Mouse (Mus musculus) heart, embryonic 16.5 days (tissue): ENCODE results near the gene Gm10330. TPM values are rescaled to one million over a fixed set of nuclear protein-coding genes. Genes with fewer than 3 reads are reported as not detected.
"Not testable (repeated sequence)": the region's sequence is repeated elsewhere in the genome, so short reads cannot be mapped to it uniquely, and the experiment has no call there.

Experiments
- ATAC-seq: fragments of 200-750 bp; cut with Nextera tagmentation; replicated peaks from 2 replicates; pipeline ENCODE4 v1.8.0; 2017; ENCODE audit warnings: moderate number of reproducible peaks; ENCODE audit not compliant: insufficient read depth, low FRiP score; ENCODE audit errors: extremely low read depth
- H3K27ac ChIP-seq: fragments of 300-500 bp; sonication (generic); 2 replicates; pipeline ENCODE4 v1.5.1; 2014; ENCODE audit warnings: mild to moderate bottlenecking, low read length, control low read depth, moderate library complexity
- H3K27me3 ChIP-seq: fragments of 300-500 bp; sonication (generic); 2 replicates; pipeline ENCODE4 v1.6.1; 2014; ENCODE audit warnings: low read length, mixed read lengths; ENCODE audit not compliant: control insufficient read depth, insufficient read depth
- H3K36me3 ChIP-seq: fragments of 300-500 bp; sonication (generic); 2 replicates; pipeline ENCODE4 v1.6.1; 2014; ENCODE audit not compliant: control insufficient read depth, insufficient read depth
- H3K4me1 ChIP-seq: fragments of 300-500 bp; sonication (generic); 2 replicates; pipeline ENCODE4 v1.6.1; 2014; ENCODE audit warnings: low read length, mixed read lengths; ENCODE audit not compliant: control insufficient read depth, insufficient read depth
- H3K4me2 ChIP-seq: fragments of 300-500 bp; sonication (generic); 2 replicates; pipeline ENCODE4 v1.6.1; 2014; ENCODE audit warnings: low read depth, mild to moderate bottlenecking, control low read depth, low read length
- H3K4me3 ChIP-seq: fragments of 300-500 bp; sonication (generic); 2 replicates; pipeline ENCODE4 v1.5.1; 2014; ENCODE audit warnings: mild to moderate bottlenecking, control low read depth, low read length
- H3K9ac ChIP-seq: fragments of 300-500 bp; sonication (generic); 2 replicates; pipeline ENCODE4 v1.6.1; 2014; ENCODE audit warnings: low read length, control low read depth
- H3K9me3 ChIP-seq: fragments of 300-500 bp; sonication (generic); replicated peaks from 2 replicates; pipeline ENCODE4 v1.6.1; 2016; ENCODE audit warnings: low read length; ENCODE audit not compliant: control insufficient read depth
- WGBS: fragments of 180-500 bp; shearing (Covaris S2); extraction: QIAGEN DNeasy Blood & Tissue Kit; methylation state at CpG from one replicate; pipeline ENCODE4 v1.1.7; 2014; 5-methylcytosine and 5-hydroxymethylcytosine counted together
- polyA plus RNA-seq: library from polyadenylated mRNA; unstranded; fragments of >200 nt; fragmentation: Nextera tagmentation; extraction: Ambion mirVana; gene quantifications from 2 replicates; pipeline ENCODE4 v1.2.1, GENCODE M21; 2015

Gene Gm10330
- 0.17 and 0.24 TPM in 2 replicates for polyA plus RNA-seq

DNA sequence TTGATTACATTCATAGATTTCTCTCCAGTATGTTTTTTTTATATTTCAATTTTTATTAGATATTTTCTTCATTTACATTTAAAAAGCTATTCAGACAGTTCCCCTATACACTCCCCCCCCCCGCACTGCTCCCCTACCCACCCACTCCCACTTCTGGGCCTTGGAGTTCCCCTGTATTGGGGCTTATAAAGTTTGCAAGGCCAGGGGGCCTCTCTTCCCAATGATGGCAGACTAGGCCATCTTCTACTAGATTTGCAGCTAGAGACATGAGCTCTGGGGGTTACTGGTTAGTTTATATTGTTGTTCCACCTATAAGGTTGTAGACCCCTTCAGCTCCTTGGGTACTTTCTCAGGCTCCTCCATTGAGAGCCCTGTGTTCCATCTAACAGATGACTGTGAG lies at the start of gene Gm10330:
Gene Gm10330, minus strand, starts transcription at position 101 of the 400 bp plus-strand sequence.
- H3K9me3 ChIP-seq, H3K36me3 ChIP-seq, H3K4me2 ChIP-seq, ATAC-seq, H3K4me3 ChIP-seq, H3K9ac ChIP-seq, H3K27ac ChIP-seq, H3K27me3 ChIP-seq, H3K4me1 ChIP-seq: not testable (repeated sequence)
- WGBS: 95% methylated on average over 1 of the region's 1 CpGs

DNA sequence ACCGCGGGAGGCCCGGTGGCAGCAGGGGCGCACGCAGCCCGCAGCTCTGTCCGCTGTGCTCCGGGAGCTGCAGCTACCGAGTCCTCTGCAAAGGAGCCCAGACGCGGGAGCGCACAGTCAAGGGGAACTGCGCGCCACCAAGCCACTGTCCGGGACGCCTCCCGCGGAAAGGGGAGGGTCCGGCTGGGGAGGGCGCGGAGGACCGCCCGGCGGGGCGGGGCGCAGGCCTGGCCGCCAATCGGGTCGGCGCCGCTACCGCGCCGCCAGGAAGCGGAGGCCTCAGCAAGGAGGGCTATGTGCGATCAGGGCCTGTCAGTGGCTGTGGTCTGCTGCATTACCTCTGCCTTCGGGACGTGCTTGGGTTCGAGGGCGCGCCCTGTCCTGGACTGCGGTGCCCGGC lies 20.7 kb upstream of the Gm10330 start:
- not testable (repeated sequence) for H3K4me3 ChIP-seq, H3K4me2 ChIP-seq, H3K27ac ChIP-seq, H3K27me3 ChIP-seq, H3K9me3 ChIP-seq, ATAC-seq, H3K9ac ChIP-seq, H3K4me1 ChIP-seq, H3K36me3 ChIP-seq
- WGBS: 15% methylated on average over 42 of the region's 43 CpGs

DNA sequence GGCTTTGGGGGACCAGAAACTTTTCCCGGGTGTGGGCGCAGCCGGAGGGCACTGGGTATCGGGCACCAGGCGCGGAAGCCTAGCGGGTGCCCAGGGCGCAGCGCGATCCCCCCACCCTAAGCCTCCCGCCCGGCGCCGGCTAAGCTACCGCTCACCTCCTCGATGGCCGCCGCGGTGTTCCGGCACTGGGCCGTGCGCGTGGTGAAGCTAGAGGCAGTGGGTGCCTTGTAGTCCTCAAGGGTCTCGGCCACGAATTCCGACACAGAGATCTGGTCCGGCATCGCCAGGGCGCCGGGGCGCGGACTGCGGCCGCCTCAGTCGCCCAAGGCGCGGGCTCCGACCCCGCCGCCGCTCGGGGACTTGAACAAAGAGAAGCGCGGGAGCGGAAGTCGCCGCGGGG lies 20.3 kb upstream of the Gm10330 start:
- H3K36me3 ChIP-seq, H3K9ac ChIP-seq, H3K4me1 ChIP-seq, ATAC-seq, H3K27ac ChIP-seq, H3K4me3 ChIP-seq, H3K9me3 ChIP-seq, H3K4me2 ChIP-seq, H3K27me3 ChIP-seq: not testable (repeated sequence)
- WGBS: 10% methylated on average over 28 of the region's 48 CpGs
